Mouse (Mus musculus) natural killer cell, adult 2 months (primary cell): ENCODE measurements around the gene Rpap1.

Experiments used
- DNase-seq, 2 experiments: peaks; one replicate each; pipeline ENCODE4 v3.0.0; 2022; ENCODE audit warnings: low spot score in 2 of 2

Gene Rpap1

GRCm38 (mm10) chr2:119799181-119799960, 12.0 kb upstream of the Rpap1 start:
- peak in 1 of 2 experiments; percentile 15 for DNase-seq

DNA sequence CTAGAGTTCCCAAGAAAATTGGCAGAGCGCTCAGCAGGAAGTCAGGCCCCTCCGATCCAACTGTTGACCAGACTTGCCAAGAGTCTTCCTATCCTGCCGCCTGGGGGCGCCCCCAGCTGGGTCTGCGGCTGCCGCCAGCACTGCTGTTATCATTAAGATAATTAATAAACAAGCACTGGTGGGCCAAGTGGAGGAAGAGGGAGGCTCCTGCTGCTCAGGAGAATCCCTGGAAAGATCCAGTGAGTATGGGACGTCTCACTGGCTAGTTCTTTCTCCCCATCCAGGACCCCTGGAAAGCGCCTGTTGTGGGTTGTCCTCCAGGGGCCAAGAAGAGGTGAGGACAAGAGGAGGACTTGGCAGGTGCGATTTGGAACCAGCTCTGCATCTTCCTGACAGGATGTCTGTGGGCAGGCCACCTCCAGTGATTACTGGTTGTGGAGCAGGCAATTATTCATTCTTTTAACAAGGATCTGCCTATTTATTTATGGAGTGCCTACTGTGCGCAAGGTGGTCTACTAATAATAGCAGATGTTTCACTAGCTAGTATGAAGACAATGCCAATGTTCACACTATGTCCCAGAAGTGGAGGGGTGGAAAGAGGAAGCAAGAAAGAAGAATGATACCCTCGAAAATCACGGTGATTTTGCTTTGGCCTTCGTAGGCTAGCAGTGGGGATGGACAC, 11.1 kb upstream of the Rpap1 start:
- peak; percentile 19 to 46 for DNase-seq

DNA sequence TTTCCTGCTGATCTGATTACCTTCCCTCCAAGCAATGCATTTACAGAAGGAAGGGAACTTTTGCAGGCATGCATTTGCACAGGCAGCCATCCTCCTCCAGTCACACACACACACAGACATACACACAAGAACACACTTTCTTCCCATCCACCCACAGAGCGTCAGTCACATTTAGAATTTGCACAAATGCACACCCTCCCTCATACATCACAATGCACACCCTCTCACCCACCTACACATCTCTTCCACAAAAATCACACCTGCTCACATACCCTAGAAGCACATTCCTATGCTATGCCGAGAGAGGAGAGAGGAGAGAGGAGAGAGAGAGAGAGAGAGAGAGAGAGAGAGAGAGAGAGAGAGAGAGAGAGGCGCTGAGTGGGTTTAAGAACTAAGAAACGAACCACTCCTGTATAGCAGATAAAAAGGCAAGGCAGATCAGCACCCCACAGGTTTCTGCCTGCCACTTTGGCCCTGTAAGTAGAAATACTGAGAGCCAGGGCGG, 10.0 kb upstream of the Rpap1 start, which contains the start of gene Tyro3:
TSS of gene Tyro3 (plus strand) at position 455 of the 505 bp plus-strand sequence.
- no peak for DNase-seq

- DNase-seq, result no peak
Measured at GRCm38 (mm10) chr2:119789996-119790395, 2.7 kb upstream of the Rpap1 start.

GRCm38 (mm10) chr2:119767246-119767645, 20.1 kb downstream of the Rpap1 start:
- no peak for DNase-seq

DNA sequence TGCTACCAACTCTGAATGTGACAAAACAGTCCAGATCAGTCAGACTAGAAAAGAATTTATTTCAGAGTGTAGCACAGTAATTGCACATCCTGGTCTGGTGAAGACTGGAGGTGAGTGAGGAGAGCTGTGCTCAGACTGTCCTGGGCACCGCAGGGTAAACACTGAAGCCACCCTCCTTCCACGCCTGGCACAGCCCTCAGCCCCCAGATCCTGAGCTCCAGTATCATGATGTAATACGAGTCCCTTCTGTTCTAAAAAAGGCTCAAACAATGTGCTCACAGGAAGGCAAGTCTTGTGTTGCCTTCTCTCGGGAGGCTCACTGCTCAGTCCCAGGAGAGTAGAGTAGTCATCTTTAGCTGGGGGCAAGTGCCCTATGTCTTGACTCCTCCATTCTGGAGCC, 23.4 kb downstream of the Rpap1 start:
- DNase-seq, result no peak

- DNase-seq, result no peak
Measured at GRCm38 (mm10) chr2:119762276-119762675, 25.1 kb downstream of the Rpap1 start.

- DNase-seq, result no peak
Measured at GRCm38 (mm10) chr2:119760251-119760650, 27.1 kb downstream of the Rpap1 start, which contains the start of gene Ltk. Ltk (minus strand) TSS chr2:119760431.

DNA sequence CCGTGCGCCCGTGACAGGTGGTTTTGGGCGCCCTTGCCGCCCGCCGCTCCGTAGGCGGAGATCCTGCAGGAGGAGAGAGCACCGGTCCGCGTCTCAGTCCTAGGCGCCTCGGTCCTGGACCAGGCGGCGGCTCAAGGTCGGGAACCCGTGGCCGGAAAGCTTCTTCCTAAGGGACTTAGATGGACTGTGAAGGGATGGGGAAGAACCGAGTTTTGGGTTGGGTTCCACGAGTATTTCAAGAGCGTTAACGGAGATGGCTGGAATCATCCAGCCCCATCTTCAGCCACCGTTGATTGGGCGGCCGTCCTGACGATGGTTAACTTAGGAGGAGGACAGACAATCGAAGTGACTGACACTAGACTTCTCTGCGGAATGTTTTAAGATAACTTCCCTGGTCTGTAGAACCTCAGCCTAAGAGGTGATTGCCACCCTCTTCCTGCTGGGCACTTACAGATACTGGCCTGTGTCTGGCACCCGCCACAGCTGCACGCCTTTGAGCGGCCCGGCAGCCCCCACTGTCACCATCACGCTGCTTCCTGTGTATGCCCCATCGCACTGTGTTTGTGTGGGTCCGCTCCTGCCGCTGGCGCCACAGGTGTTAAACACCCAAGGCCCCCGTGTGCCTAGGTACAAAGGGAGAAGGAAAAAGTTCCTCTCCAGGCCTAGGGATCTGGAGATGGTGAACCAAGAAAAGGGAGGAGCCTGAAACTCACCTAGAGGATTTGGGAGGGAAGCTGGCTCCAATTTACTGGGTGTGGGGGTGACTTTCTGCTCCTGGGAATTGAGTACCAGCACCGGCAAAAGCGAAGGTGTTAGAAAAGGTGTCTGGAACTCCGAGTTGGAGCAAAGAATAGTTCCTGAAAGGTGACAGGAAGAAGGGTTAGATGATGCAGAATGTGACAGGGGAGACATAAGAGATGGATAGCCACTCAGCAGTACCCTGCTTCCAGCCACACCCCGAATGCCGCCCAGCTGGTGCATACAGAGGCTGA, 28.2 kb downstream of the Rpap1 start:
- peak; percentile 36 to 46 for DNase-seq

DNA sequence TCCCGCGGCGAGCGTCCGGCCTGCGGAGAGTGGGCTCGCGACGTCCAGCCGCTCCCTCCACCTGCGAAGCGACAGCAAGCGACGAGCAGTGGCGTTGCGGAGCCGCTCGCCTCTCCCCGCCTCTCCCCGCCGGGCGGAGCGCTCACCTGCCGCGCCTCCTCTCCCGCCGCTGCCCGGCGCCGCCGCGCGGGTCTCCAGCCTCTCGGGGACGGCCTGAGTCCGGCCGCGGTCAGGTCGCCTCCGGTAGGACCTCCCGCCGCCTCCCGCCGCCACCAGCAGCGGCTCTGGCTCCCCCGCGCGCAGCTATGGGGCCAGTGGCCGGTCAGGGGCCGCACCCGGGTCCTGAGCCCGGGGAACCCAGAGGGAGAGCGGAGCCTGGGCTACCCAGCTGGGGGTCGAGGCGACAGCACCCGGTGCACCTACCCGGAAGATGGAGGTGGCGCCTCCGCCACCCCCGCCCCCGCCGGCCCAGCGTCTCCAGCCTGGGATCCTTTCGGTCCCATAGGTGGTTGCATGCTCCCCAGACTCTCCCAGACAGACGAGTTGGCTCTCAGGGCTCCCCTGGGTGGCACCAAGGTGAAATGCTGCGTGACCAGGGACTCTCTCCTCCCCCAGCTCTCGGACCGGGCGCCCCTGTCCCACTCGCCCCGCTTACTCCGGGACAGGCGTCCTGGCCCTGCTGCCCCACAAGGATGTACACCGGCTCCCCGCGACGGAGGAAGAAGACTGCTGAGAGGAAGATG, 29.1 kb downstream of the Rpap1 start:
- DNase-seq, result peak in 1 of 2 experiments; percentile 12

DNA sequence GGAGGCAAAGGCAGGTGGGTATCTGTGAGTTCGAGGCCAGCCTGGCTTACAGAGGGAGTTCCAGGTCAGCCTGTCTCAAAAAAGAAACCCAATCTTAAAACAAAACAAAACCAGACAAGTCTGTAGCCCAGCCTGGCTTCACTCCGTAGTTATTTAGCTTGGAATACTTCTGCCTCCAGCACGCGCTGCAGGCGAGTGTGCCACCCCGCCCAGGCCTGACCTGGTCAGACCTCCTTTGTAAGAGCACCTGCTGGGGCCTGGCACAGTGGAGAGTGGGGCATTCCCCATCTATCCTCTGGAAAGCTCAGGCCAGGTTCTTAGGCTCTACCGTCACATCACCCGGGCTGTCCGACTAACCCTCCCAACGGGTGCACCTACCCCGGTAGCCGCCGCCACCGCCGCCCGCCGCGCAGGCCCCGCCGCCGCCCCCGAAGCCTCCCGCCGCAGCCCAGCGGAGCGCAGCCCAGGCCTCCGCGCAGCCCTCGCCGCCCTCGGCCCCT, 29.7 kb downstream of the Rpap1 start:
- no peak for DNase-seq

GRCm38 (mm10) chr2:119749260-119749659, 38.1 kb downstream of the Rpap1 start:
- DNase-seq, result no peak

DNA sequence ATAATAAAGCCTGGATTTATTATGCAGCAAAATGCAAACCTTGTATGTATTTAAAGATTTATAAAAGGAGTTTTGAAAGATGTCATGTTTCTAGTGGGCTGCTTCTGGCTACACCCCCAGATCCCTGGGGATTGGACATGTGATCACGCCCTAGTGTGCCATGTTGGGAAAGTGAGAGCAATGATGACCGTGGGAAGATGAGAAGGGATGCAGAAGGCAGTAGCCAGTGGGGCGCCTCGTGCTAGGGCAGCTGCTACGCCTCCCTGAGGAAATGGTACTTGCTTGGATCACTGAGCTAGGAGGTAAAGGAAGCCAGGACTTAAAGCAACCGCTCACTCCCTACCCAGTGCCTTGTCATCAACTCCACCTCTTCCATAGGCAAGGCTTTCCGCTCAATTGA, 39.8 kb downstream of the Rpap1 start:
- no peak for DNase-seq

GRCm38 (mm10) chr2:119745281-119745680, 42.1 kb downstream of the Rpap1 start:
- peak in 1 of 2 experiments; percentile 24 for DNase-seq

GRCm38 (mm10) chr2:119744163-119745111, 42.9 kb downstream of the Rpap1 start:
- peak in 1 of 2 experiments; percentile 26 for DNase-seq

DNA sequence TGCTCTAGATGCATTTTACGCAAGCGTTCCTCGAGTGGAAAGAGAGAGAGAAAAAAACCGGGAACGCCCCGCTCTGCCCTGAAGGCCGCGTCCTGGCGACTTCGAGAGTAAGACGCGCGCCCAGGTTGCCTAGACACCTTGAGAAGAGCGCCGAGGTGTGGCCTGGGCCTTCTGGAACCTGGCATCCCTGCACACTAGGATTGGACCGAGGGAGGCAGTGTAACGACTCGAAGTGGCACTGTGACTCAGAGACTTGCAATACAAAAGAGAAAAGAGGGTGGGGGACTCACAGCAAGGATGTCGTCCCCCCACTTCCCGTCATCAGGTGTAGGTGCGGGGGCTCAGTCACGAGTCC, 43.6 kb downstream of the Rpap1 start:
- DNase-seq, result no peak

DNA sequence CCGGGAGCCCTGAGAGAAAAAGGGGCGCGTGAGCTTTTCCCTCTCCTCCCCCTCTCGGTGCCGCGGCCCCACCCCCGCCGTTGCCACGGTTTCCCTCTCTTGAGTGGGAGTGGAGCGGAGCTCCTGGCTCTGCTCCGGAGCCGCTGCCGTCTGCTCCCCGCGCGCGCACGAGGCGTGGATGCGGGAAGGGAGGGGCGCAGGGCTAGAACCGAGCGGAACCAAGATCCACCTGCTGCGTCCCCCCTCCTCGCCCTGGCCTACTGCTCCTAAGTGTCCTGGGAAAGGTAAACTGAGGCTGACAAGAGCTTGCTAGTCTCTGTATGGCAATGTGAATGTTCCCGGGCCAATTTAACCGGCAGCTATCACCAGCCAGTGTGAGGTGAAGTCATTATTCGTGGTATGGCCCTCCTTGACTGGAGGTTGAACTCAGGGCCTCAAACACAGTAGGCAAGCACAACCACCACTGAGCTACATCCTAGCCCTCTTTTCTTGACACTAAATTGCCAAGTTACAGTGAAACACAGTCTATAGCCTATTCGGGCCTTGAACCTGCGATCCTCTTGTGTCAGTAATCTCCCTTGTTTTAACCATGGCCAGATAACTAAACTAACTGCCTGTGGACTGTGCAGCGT, 44.0 kb downstream of the Rpap1 start:
- no peak for DNase-seq

DNA sequence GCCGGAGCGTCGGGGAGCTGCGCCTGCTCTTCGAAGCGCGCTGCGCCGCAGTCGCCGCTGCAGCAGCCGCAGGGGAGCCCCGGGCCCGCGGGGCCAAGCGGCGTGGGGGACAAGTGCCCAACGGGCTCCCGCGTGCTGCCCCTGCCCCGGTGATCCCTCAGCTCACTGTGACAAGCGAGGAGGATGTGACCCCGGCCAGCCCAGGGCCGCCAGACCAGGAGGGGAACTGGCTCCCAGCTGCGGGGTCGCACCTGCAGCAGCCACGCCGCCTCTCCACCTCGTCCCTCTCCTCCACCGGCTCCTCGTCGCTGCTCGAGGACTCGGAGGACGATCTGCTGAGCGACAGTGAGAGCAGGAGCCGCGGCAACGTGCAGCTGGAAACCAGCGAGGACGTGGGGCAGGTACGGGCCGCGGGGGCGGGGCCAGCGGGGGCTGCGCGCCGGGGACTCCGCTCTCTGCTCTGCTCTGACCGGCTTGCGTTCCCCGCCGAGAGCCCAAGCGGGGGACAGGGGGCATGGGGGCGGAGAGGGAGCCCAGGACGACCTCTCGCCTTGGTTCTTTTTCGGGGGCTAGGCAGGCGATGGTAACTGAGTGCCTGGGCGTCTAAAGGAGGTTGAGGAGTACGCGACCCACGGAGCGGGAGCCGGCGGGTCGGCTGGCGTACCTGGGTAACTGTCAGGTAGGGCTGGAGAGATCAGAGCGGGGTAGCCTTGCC, 44.7 kb downstream of the Rpap1 start:
- peak in 1 of 2 experiments; percentile 39 for DNase-seq
